In genomic region chr3:121651710-121652109, GRCm38 (mm10) we compare ENCODE assay signal across 37 mouse cellular contexts. TPM values are rescaled to one million over a fixed set of nuclear protein-coding genes. Genes with fewer than 3 reads are reported as not detected.
A peak's percentile ranks its signal among the peaks of the same experiment; 100 is the strongest.
DNase-seq lines count a peak whose midpoint lies in the region; ATAC-seq and TF ChIP-seq lines count a peak whose summit lies in the region.
"Had no signal": no experiment of that assay in that cellular context is flagged by ENCODE, and none has a peak within 500 bp of the region (broad histone marks: within the 10 kb centered on the region; RNA-seq: fewer than 3 reads in every experiment).

No protein-coding gene starts in this region.

- 60% methylated on average over 3 of the region's 3 CpGs for WGBS in lung, postnatal 0 days
- WGBS in midbrain, embryonic 15.5 days = 65% methylated on average over 3 of the region's 3 CpGs
- 64% methylated on average over 3 of the region's 3 CpGs for WGBS in stomach, postnatal 0 days

- H3K9me3 ChIP-seq in lung, postnatal 0 days (ENCODE audit: low read length) = no peaks in the 10 kb centered on the region
- H3K9me3 ChIP-seq in midbrain, embryonic 15.5 days = no peaks in the 10 kb centered on the region
- H3K9me3 ChIP-seq in stomach, postnatal 0 days (ENCODE audit: control insufficient read depth, low read length) = no peaks in the 10 kb centered on the region
- H3K9me3 ChIP-seq: embryonic facial prominence, embryonic 13.5 days; hindbrain, embryonic 10.5 days; intestine, embryonic 15.5 days; midbrain, embryonic 13.5 days; neural tube, embryonic 12.5 days had no signal

- H3K4me2 ChIP-seq in lung, postnatal 0 days (replicated peaks; ENCODE audit: low read depth, low read length) = no peak overlapping the region
- no peak overlapping the region for H3K4me2 ChIP-seq in midbrain, embryonic 15.5 days
- no peak overlapping the region for H3K4me2 ChIP-seq in stomach, postnatal 0 days (replicated peaks; ENCODE audit: low read depth)
- H3K4me2 ChIP-seq: embryonic facial prominence, embryonic 13.5 days; heart, embryonic 11.5 days; intestine, embryonic 15.5 days; midbrain, embryonic 13.5 days; neural tube, embryonic 12.5 days had no signal

- peaks cover 3% of the 10 kb centered on the region; the same call in 1 of the 2 replicates for H3K4me1 ChIP-seq in lung, postnatal 0 days (ENCODE audit: insufficient read depth, low read depth, low read length)
- H3K4me1 ChIP-seq in midbrain, embryonic 15.5 days = no peaks in the 10 kb centered on the region
- H3K4me1 ChIP-seq in stomach, postnatal 0 days (replicated peaks; ENCODE audit: control insufficient read depth, insufficient read depth) = peaks cover 3% of the 10 kb centered on the region; the same call in 1 of the 2 replicates
- H3K4me1 ChIP-seq: midbrain, embryonic 13.5 days; neural tube, embryonic 12.5 days had no signal

- H3K9ac ChIP-seq in lung, postnatal 0 days (replicated peaks; ENCODE audit: low read depth) = no peak overlapping the region
- H3K9ac ChIP-seq in midbrain, embryonic 15.5 days = no peak overlapping the region
- no peak overlapping the region for H3K9ac ChIP-seq in stomach, postnatal 0 days (ENCODE audit: low read length)
- H3K9ac ChIP-seq: embryonic facial prominence, embryonic 13.5 days; intestine, embryonic 15.5 days; midbrain, embryonic 13.5 days; neural tube, embryonic 12.5 days had no signal

- DNase-seq in lung, postnatal 0 days (ENCODE audit: low spot score) = no peak
- DNase-seq in lung, postnatal 25 days (ENCODE audit: low spot score) = no peak
- DNase-seq in MEL-GATA-1-ER (ENCODE audit: extremely low read depth, low read depth) = peak; percentile 74
- DNase-seq in cerebellum, adult 8-10 months = no peak
- DNase-seq in stomach, postnatal 0 days (ENCODE audit: low spot score) = no peak
- DNase-seq: cerebellum, postnatal 14 days; embryo, embryonic 11 days; gastrocnemius, adult 2 months; kidney, adult 8-10 months; layer of hippocampus, postnatal 36 days; right cerebral cortex, adult 18-20 months; right cerebral cortex, postnatal 4 days; thymus, adult 18-20 months; thymus, postnatal 36 days had no signal

- 0 out of 2 replicates have a peak, but pooled peaks have one; percentile 1 for ATAC-seq in lung, postnatal 0 days
- ATAC-seq in hematopoietic stem cell, adult 5-6 weeks (replicated peaks in 1 of 2; ENCODE audit: insufficient read depth in 1 of 2, low FRiP score in 2 of 2, low TSS enrichment in 1 of 2, low read depth in 1 of 2, poor library complexity in 2 of 2, severe bottlenecking in 2 of 2) = peak; percentile 42 to 72
- ATAC-seq in midbrain, embryonic 15.5 days (replicated peaks) = no peak
- no peak for ATAC-seq in stomach, postnatal 0 days (ENCODE audit: low FRiP score, low TSS enrichment)
- ATAC-seq: forebrain, embryonic 14.5 days; hindbrain, embryonic 16.5 days; midbrain, embryonic 13.5 days; Patski had no signal

- H3K36me3 ChIP-seq in lung, postnatal 0 days (ENCODE audit: insufficient read depth, low read length) = no peaks in the 10 kb centered on the region
- H3K36me3 ChIP-seq in midbrain, embryonic 15.5 days (replicated peaks) = no peaks in the 10 kb centered on the region
- no peaks in the 10 kb centered on the region for H3K36me3 ChIP-seq in stomach, postnatal 0 days (ENCODE audit: control insufficient read depth, insufficient read depth, low read length)
- H3K36me3 ChIP-seq: embryonic facial prominence, embryonic 13.5 days; hindbrain, embryonic 10.5 days; intestine, embryonic 15.5 days; midbrain, embryonic 13.5 days; neural tube, embryonic 12.5 days had no signal

- TF ChIP-seq CTCF in lung, postnatal 0 days (IDR thresholded peaks at IDR 0.05) = no peak
- no peak for TF ChIP-seq CTCF in stomach, postnatal 0 days (IDR thresholded peaks at IDR 0.05; ENCODE audit: low read depth)

- H3K27ac ChIP-seq in lung, postnatal 0 days (ENCODE audit: low read length) = no peak overlapping the region
- no peak overlapping the region for H3K27ac ChIP-seq in midbrain, embryonic 15.5 days
- no peak overlapping the region for H3K27ac ChIP-seq in stomach, postnatal 0 days (replicated peaks)
- H3K27ac ChIP-seq: embryonic facial prominence, embryonic 13.5 days; hindbrain, embryonic 10.5 days; layer of hippocampus, adult 2 months; midbrain, embryonic 13.5 days; neural tube, embryonic 12.5 days had no signal

- no peaks in the 10 kb centered on the region for H3K27me3 ChIP-seq in lung, postnatal 0 days (replicated peaks; ENCODE audit: insufficient read depth, low read length)
- no peaks in the 10 kb centered on the region for H3K27me3 ChIP-seq in midbrain, embryonic 15.5 days (replicated peaks)
- no peaks in the 10 kb centered on the region for H3K27me3 ChIP-seq in stomach, postnatal 0 days (ENCODE audit: control insufficient read depth, insufficient read depth, low read length)
- H3K27me3 ChIP-seq: embryonic facial prominence, embryonic 13.5 days; intestine, embryonic 15.5 days; midbrain, embryonic 13.5 days; neural tube, embryonic 12.5 days; Patski had no signal

- TF ChIP-seq EP300 in lung, postnatal 0 days (IDR thresholded peaks at IDR 0.05) = no peak
- TF ChIP-seq EP300 in stomach, postnatal 0 days (optimal IDR thresholded peaks at IDR 0.05) = no peak

- no peak overlapping the region for H3K4me3 ChIP-seq in lung, postnatal 0 days (ENCODE audit: low read depth, low read length)
- no peak overlapping the region for H3K4me3 ChIP-seq in midbrain, embryonic 15.5 days
- H3K4me3 ChIP-seq in stomach, postnatal 0 days (ENCODE audit: low read depth, low read length) = no peak overlapping the region
- H3K4me3 ChIP-seq: embryonic facial prominence, embryonic 13.5 days; gastrocnemius, adult 2 months; hindbrain, embryonic 10.5 days; intestine, embryonic 15.5 days; layer of hippocampus, adult 2 months; midbrain, embryonic 13.5 days; neural tube, embryonic 12.5 days had no signal

RNA-seq across cellular contexts. Expression of gene 4930432M17Rik, which starts 18.9 kb away (rescaled TPM):
- not detected in 2 replicates for polyA plus RNA-seq in lung, postnatal 0 days (2015; fragmentation: Nextera tagmentation; extraction: Ambion mirVana)
- total RNA-seq in hematopoietic stem cell, adult 5-6 weeks (2017) = not detected in 2 replicates
- polyA plus RNA-seq in midbrain, embryonic 15.5 days (2015; fragmentation: Nextera tagmentation; extraction: Ambion mirVana) = not detected in 2 replicates
- polyA plus RNA-seq in stomach, postnatal 0 days (2015; fragmentation: Nextera tagmentation; extraction: Ambion mirVana) = not detected in 2 replicates
- total RNA-seq: adrenal gland, adult 8-10 months; gastrocnemius, adult 2 months; gastrocnemius, postnatal 4 days; layer of hippocampus, adult 2 months; layer of hippocampus, postnatal 36 days; left cerebral cortex, postnatal 10 days; liver, adult 2 months had no signal
- polyA plus RNA-seq: C2C12; embryonic facial prominence, embryonic 13.5 days; forebrain, embryonic 14.5 days; frontal cortex, adult 2 months; heart, embryonic 11.5 days; heart, postnatal 0 days; hindbrain, embryonic 10.5 days; hindbrain, embryonic 16.5 days; intestine, embryonic 15.5 days; limb, embryonic 11.5 days; liver, adult 2 months; liver, embryonic 16.5 days; lung, embryonic 16.5 days; midbrain, embryonic 13.5 days; neural tube, embryonic 12.5 days; Patski; stomach, embryonic 14.5 days had no signal

Comparison
In these comparisons a context has a peak if more than half of its experiments do, and no peak if none do; other contexts are left out.
1. ATAC-seq: peak in lung, postnatal 0 days (single experiment) and hematopoietic stem cell, adult 5-6 weeks (2 of 2); none in midbrain, embryonic 15.5 days (single experiment) and stomach, postnatal 0 days (single experiment).